Mouse (Mus musculus) cerebral cortex, adult 2 months (tissue): ENCODE results near the gene St3gal6.

Experiments used
- WGBS: fragments of 180-500 bp; shearing (Covaris S2); methylation state at CpG from one replicate; pipeline ENCODE4 v1.1.7; 2018; 5-methylcytosine and 5-hydroxymethylcytosine counted together

St3gal6 gene

DNA sequence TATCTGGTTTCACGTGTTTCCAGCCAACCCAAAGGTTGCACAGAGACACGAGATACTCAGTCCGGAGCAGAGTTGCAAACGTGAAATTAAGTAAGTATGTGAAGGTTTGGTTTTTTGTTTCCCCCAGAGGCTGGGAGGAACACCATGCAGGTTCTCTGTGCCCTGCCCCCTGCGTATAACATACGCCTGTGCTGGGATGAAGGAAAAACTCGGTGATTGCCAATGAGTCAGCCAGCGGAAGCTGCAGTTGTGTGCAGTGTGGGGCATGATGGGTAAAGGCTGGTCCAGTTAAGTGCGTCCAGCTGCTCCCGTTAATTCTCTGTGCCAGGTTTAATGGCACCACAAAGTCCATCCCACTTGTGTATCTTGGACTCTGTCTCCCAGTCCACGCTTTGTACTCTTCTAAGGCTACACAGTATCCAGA, 4.4 kb downstream of the St3gal6 start:
- 61% methylated on average over 11 of the region's 11 CpGs for WGBS

DNA sequence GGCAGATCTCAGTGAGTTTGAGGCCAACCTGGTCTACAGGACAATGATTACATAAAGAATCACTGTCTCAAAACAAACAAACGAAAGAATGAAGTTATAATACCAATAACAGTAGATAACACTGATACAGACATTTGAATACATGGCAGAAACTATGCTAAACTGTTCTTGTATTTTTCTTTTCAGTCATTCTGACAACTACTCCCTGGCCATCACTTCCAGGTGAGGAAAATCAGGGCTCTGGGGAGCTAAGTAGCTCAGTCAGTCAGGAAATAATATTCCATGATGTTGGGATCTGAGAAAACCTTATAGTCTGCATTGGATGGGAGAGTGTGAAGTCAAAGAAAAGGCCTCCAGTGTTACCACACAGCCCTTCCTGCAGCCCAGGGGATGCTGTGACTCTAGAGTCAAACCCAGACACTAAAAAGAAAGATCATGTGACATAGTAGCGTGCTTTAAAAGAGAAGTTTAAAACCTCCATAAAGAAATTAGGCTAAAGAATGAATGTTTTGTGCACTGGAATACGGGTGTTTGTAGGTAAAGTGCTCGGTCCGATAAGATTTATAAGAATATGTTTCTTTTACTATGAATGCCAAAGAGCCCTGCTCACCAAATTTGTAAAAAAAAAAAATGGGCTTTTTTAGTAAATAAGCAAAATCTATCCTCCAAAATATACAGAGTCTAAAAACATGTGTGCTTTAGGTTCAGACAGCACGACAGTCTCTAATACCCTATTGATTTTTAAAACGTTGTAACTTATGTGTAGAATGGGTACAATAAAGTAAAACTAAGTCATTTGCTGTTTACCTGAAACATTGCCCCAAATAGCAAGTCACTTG, 6.9 kb downstream of the St3gal6 start:
- 83% methylated on average over 7 of the region's 7 CpGs for WGBS

DNA sequence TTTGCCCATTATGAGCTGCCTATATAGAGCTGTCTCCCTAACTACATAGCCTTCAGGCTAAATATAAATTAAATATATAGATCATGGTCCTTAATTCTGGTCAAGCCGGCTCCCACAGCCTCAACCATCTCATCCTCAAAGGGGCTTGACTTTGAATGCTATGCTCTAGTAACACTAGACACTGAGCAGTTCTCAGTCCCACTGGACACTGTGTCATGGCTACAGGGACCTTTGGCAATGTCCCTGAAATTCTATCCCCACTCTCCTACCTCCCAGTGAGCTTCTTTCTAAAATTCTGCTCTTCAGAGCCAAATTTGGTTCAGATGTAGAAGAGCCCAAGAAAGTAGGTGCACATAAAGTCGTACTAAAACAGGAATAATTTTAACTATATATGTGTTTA, 7.9 kb downstream of the St3gal6 start:
- WGBS: 78% methylated on average over 2 of the region's 2 CpGs

DNA sequence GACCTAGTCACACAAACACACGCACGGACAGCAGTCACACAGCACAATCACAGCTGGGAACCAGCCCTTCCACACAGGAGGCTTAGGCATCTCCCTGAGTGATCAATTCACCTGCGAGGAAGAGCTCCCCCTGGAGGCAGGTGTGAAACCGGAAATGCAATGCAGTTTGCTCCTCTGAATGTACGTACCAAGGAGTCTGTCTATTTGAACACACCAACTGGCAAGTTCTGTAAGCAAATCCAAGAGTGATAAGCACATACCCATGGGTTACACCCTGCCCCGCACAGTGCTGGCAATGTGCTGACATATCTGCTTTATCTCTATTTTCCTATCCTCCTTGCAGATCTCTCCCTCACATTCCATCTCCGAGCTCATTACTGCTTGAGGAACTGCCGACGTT, 9.5 kb downstream of the St3gal6 start:
- WGBS: 76% methylated on average over 9 of the region's 9 CpGs

DNA sequence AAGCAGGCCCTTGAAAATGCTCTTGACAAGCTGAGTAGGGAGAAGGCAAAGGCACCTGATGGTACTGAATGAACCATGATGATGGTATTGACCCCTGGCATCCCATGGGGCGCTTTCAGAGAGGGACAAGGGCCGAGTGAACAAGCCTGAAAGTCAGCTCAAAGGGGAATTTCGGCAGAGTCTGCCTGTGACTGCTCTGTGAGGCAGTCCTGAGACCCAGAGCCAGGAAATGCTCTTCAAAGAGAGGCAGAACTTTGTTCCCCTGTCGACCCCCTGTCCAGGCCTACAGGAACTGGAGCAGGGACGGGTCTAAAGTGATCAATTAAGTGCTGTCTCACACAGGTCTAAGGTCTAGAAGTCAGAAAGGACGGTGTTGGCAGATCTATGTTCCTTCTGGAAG, 10.3 kb downstream of the St3gal6 start:
- 59% methylated on average over 6 of the region's 6 CpGs for WGBS

DNA sequence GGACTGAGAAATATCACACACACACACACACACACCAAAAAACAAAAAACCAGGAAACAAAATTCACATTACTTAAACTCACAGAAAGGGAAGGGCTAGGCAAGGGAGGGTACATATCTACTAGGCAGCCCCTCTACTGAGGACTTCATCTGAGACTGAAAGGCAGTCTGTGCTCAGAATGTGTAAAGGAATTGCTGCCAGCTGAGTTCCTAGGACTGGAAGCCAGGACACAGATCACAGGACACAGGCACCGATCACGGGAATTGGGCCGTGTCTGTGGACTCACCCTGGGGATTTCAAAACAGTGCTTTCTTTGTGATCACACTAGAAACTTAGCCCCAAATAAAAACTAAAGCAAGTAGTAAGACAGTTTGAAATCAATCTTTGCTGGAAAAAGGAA, 11.2 kb downstream of the St3gal6 start:
- 64% methylated on average over 3 of the region's 3 CpGs for WGBS

DNA sequence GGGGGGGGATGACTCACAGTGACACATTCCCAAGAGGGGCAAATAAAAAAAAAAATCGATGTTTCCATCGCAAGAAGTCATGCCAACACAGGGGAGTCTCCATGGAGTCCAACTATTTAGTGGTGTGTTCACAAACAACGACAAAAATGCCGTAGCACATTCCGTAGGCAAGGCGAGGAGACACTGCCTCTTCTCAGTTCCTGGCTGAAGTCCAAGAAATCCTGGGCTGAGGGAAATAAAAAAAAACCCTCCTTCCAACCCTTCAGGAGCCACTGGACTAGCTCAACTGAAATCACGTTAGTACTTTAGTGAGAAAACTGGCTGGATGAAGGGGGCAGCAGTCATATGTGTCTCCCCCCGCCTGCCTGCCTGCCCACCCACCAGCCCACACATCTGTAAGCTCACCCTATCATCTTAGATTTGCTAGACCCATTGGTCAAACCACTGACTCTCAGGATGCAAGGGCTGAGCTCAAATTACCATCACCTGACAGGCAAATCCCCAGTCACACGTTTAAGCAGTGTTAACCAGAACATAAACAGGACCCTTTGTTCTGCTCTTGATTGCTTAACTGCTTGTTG, 11.8 kb downstream of the St3gal6 start:
- 36% methylated on average over 9 of the region's 9 CpGs for WGBS

DNA sequence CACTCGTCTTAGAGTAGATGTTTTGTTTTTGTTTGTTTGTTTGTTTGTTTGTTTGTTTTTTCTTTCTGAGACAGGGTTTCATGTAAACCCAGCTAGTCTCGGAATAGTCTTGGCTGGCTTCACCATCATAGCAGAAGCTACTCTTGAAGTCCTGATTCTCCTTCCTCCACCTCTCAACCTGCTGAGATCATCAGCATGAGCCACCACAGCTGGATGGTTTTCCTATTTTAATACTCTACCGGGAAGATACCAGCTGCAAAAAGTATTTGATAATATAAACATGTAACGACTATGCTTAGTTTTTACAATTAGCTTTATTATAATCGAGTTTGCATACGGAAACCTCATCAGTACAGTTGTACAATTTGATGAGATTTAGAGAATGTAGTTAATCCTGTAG, 21.5 kb downstream of the St3gal6 start:
- 66% methylated on average over 6 of the region's 6 CpGs for WGBS

DNA sequence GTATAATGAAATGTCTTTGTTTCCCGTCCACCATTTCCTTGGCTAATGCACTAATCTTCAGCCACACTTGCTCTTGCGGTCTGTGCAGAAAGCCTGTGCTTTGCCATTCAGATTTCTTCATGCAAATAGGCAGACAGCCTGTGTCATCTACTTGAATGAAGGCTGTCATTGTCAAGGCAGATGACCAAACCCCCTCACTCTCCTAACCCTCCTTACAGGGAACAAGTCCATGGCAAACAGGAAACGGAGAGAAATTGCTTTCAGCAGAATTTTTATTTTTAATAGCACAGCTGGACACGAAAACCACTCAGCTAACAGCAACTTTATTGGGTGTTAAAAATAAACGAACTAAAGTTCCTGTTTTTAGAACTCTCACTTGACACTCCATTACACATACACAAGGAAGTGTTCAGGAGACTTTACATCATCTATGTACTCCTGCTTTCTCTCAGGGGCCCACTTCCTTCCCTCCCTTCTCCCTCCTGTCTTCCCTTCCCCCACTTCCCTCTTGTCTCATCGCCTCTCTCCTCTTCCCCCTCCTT, 22.2 kb downstream of the St3gal6 start:
- WGBS: 45% methylated on average over 6 of the region's 6 CpGs

DNA sequence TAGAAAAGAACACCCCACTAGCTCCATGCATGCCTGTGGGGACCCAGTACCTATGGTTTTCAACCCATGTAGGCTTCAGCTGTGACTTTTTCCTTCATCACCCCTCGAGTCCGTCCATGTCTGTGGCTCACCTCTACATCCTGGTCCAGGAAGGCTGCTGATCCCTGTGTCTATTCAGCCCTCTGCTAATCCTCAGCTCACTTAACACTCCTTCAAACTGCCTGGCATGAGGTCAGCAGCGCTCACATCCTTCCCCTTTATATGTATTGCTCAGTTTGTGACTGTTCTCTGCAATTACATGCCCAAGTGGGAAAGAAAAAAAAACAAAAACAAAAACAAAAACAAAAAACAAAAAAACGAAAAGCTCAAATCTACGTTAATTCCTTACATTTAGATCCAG, 24.4 kb downstream of the St3gal6 start:
- WGBS: 77% methylated on average over 5 of the region's 5 CpGs

DNA sequence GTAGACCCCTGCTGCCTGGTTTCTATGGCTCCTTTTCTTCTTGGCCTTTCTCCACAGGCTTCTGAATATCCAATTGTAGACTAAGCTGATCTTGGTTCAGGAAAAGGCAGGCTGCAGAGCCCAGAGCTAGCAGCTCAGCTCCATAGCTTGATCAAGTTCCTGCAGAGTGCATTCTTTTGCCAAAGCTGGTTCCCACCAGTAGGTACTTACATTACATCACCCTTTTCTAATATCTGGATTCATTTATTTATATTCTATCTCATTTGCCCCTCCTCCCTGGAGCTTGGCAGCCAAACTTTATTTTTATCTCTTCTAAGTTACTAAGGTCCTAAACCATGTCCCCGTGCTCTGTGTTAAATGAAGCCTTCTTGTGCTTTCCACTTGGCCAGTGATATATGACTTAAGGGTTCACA, 24.9 kb downstream of the St3gal6 start:
- WGBS: 61% methylated on average over 1 of the region's 1 CpGs

DNA sequence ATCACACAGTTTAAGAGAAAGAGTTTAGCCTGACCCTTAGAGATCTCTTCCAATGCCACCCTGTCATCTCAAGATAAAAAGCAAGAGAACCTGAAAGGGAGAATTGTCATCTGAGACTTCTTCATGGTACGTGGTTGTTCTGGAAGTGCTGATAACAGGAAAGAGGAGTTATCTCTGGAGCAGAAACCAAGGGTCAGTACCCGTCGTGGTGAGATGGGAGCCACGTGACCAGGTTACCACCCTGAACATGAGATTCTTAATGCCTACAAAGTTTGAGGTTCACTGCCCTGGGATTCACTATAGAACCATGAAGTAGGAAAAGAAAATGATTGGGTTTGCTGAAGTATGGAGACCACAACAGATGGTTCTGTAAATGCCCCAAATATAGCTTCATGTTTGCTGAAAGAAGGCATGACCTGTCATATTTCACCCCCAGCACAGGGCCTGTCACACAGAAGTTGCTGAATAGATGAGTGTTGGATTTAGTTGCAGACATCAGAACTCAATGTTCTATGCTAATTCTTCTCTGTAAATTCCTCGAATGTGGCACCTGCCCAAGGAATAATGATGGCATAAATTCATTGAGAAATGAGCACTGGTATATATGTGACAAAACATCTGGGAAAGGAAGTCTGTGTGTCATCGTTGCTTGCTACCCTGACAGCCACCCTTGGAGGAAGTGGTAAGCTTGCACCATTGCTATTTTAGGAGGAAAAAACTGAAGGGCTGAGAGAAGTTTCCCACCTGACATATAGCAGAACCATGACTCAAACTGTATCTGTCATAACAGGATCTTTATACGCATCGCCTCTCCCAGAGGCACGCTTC, 25.9 kb downstream of the St3gal6 start:
- WGBS: 65% methylated on average over 9 of the region's 9 CpGs

DNA sequence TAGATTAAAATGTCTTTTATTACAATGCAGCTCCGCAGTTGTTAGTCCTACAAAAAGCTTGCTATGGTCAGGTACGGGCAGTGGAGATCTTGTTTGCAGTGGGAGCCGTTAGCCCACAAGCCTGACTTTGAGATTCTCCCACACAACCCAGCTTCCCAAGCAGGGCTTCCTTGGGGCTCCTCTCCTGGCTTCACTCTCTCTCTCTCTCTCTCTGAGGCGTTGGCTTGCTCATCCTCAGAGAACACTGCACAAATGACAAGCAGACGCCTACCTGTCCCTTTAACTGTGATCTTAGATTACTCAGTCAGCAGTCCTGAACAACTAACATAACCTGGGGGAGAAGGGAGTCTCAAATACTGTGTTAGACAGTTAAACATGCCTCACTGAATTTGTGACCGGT, 36.2 kb downstream of the St3gal6 start:
- 75% methylated on average over 6 of the region's 6 CpGs for WGBS

DNA sequence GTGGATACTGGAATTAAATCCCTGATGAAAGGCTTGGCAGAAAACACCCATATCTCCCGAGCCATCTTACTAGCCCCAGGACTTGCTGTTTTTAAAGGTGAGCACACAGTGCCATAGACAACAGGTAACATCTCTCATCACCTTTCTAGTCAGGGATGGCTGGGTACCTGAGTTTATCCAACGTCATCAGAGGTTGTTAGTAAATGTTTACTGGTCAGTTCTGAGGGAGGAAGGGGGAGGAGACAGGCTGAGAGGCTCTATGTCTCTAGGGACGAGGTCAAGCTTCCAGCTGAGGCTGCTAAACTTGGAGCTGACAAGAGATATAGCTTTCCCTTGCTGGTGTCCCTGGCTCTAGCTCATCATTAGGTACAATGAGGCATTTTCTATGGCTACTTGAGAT, 41.7 kb downstream of the St3gal6 start:
- WGBS: 68% methylated on average over 3 of the region's 3 CpGs

DNA sequence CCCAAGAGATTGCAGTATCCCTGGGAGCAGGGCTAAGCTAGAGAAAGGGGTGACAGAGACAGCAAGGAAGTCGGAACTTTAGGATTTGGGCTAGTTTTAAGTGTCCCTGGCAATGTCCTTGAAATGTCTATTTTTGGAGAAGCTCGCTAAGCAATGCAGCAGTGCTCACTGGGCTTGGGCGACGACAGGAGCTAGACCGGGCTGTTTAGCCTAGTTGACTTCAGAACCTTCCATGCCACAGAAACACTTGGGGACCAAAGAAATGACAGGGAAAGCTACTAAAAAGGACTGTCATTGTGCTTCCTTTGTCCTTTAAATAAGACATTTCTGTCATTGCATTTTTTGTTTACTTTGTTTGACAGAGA, 42.2 kb downstream of the St3gal6 start:
- 51% methylated on average over 5 of the region's 5 CpGs for WGBS

DNA sequence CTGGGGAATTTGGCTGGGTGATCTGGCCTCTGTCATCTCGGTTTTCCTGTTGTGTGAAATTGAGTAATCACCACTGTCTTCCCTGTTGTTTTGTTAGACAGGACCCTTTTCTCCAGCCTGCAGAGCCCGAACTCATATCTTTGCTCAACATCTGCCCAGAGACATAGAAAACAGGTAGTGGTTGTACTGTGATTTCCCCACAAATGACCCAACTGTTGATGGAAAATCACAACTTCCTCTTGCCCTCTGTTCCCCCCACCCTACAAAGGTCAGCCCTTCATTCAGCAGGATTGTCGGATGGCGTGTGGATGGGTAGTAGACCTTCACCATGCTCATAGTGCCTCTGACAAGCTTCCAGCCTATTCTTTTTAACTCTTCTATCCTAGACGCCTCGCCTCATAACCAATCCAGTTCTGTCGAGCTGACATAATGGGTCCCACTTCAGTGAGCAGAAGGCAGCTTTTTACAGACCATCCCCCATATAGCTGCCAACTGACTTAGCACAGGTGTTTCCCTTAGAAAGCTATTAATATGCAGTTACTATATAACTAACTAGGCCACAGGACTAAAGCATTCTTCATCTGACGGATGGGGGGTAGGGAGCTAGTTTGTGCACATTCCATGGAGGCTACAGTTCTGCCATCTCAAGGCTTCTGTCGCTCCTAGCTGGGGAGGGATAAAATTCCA, 42.7 kb downstream of the St3gal6 start:
- WGBS: 68% methylated on average over 9 of the region's 9 CpGs

DNA sequence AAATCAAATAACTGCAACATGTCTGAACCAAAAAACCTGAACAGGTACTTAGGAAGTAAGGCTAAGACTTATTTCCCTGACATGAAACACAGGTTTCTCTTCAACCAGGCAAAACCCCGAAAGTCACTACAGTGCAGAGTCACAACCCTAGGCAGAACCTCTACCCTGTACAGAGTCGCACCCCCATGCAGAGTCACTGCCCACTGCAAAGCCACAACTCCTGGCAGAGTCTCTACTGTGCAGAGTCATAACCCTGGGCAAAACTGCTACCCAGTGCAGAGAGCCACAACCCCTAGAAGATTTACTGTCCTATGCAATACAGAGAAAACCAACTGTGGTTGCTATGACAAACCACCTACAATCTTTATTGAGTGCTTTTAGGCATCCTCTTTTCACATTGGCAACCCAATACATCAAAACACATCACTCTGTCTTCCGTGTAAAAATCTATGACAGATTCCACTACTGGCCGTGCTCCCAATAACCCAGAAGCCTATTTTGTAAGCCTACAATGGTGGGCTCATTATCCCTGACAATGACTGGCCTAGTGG, 44.1 kb downstream of the St3gal6 start:
- WGBS: 80% methylated on average over 4 of the region's 4 CpGs

DNA sequence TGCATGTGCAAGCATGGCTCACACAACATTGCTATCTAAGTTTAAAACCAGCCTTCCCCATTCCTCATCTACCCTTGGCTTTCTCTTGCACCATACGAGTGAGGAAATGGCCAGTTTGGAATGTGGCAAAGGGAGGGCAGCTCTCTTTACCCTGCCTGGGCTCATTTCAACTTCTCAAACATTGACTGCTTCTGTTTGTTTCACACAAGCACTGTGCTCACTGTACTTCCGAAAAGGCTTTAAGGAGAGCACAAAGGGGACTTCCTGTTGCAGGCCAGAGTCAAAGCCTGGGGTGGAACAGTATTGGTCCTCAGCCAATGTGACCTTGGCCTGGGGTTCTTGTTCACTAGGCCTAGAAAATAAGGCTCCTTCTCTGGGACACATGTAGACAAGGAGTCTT, 47.7 kb downstream of the St3gal6 start:
- WGBS: 50% methylated on average over 2 of the region's 2 CpGs

DNA sequence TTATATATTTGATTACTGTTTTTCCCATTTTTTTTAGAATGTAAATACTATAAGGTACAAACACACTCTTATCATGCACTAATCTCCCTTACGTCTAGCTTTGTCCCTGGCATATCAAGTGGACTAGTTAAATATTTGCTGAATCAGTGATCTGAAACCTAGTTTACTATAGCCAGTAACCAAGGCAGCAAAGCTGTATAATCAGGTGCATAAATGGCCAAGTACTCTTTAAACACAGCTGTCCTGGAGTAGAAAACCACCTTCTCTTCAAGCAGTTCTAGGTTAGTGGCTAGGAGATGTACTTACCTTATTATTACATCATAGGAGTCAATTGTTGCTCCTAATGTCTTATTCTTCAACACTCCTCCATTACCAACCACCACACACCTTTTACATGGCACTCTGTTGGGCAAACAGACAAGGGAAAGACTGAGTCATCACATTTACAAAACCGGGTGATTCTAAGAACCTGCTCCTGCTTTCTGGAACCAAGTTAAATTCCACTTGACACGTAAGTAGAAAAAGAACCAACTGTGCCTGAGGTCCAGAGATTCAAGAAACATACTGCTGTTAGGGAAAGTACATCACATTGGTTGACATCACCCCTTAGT, 48.4 kb downstream of the St3gal6 start:
- WGBS: 75% methylated on average over 3 of the region's 3 CpGs

DNA sequence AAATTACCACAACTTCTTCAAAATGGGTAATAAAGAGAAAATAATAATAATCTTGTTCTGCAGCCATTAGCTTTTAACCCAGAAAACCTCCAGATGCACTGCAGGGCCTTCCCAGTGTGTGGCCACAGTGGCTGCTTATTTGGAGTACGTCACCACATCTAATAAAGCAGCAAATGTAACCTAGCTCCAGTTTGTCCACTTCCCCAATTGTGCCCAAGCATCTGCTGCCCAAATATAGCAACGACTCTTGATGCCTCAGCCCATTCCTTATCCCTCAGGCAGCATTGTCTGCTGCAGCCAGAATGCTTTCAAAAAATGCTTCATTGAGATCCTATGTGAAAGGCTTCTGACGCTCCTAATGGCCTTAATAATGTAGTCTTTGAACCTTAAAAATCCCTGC, 49.2 kb downstream of the St3gal6 start:
- 55% methylated on average over 3 of the region's 3 CpGs for WGBS

DNA sequence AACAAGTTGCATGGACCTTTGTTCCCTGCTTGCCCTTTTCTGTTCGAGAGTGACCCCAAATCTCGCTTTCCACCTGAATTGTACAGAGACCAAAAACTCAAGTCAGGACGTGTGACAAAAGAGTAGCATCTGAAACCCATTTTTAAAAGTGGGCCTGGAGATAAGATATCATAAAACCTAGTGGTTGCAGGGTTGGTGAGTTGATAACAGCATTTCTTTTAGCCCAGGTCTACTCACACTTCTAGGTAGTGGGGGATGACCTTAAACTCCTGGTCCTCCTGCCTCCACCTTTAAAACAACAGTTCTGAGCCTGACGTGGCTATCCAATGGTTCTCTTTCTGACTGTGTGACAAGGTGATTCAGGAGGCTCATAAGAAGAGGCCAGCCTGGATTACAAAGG, 53.2 kb downstream of the St3gal6 start:
- WGBS: 92% methylated on average over 4 of the region's 4 CpGs
